Mouse (Mus musculus) CH12.LX (cell line): ENCODE results near the gene Dscam.

Source experiments
- ELF1 ChIP-seq: IDR thresholded peaks from 2 replicates; pipeline ENCODE4 v1.6.1; 2014; ENCODE audit warnings: low read depth, mild to moderate bottlenecking, inconsistent platforms, low read length, improper control_type of control experiment
- IRF4 ChIP-seq: IDR thresholded peaks from 2 replicates; pipeline ENCODE4 v1.6.1; 2014; ENCODE audit warnings: low read depth, mild to moderate bottlenecking, inconsistent platforms, low read length, improper control_type of control experiment
- MAX ChIP-seq: IDR thresholded peaks from 2 replicates; pipeline ENCODE4 v1.6.1; 2011; ENCODE audit warnings: low read length, improper control_type of control experiment
- USF1 ChIP-seq: IDR thresholded peaks from 2 replicates; pipeline ENCODE4 v1.6.1; 2014; ENCODE audit warnings: low read depth, mild to moderate bottlenecking, inconsistent platforms, low read length, improper control_type of control experiment

GRCm38 (mm10) chr16:96904359-96904758 lies 266.2 kb downstream of the Dscam start:
- TF ChIP-seq MAX = no peak
- TF ChIP-seq IRF4 = no peak
- no peak for TF ChIP-seq USF1
- TF ChIP-seq ELF1 = no peak
